Mouse (Mus musculus) adrenal gland, adult (tissue): ENCODE measurements at regions not wholly inside any gene's neighbourhood (a gene's known extent, or its start where the extent isn't known, plus 50 kb on each side); places are given as distances from the start of the nearest gene placed in this dataset.

Experiments used
- DNase-seq, 2 experiments: peaks; one replicate each; pipeline ENCODE4 v3.0.0; 2022 to 2023; ENCODE audit warnings: low spot score in 1 of 2; ENCODE audit not compliant: inconsistent age in 2 of 2

- DNase-seq: no peak
These were observed 230.0 kb upstream of the Satb1 start for GRCm38 (mm10) chr17:52063121-52063520.

GRCm38 (mm10) chr17:52062096-52062665, 229.1 kb upstream of the Satb1 start:
- no peak for DNase-seq

GRCm38 (mm10) chr17:52036479-52036878, 203.4 kb upstream of the Satb1 start:
- DNase-seq: no peak

- no peak for DNase-seq
These were observed 198.0 kb upstream of the Satb1 start for GRCm38 (mm10) chr17:52031079-52031478.

- DNase-seq: no peak
These were observed 153.8 kb upstream of the Satb1 start for GRCm38 (mm10) chr17:51986920-51987319.

- DNase-seq: no peak
These were observed 153.1 kb upstream of the Satb1 start for GRCm38 (mm10) chr17:51986212-51986611.

GRCm38 (mm10) chr17:51979126-51979525, 146.0 kb upstream of the Satb1 start:
- no peak for DNase-seq

GRCm38 (mm10) chr17:51971444-51971843, 138.4 kb upstream of the Satb1 start:
- DNase-seq: peak in 1 of 2 experiments; percentile 30

GRCm38 (mm10) chr17:51966573-51967284, 133.6 kb upstream of the Satb1 start:
- no peak for DNase-seq

GRCm38 (mm10) chr17:51962529-51963110, 129.5 kb upstream of the Satb1 start:
- DNase-seq: peak; percentile 66 to 79

GRCm38 (mm10) chr17:51961337-51961736, 128.2 kb upstream of the Satb1 start:
- DNase-seq: no peak

GRCm38 (mm10) chr17:51956275-51956674, 123.2 kb upstream of the Satb1 start:
- DNase-seq: no peak

- no peak for DNase-seq
These were observed 104.6 kb upstream of the Satb1 start for GRCm38 (mm10) chr17:51937707-51938106.

- no peak for DNase-seq
These were observed 103.0 kb upstream of the Satb1 start for GRCm38 (mm10) chr17:51936071-51936470.

- DNase-seq: no peak
These were observed 93.3 kb upstream of the Satb1 start for GRCm38 (mm10) chr17:51926392-51926791.

GRCm38 (mm10) chr17:51907031-51907430, 73.9 kb upstream of the Satb1 start:
- DNase-seq: no peak

GRCm38 (mm10) chr17:51906418-51906817, 73.3 kb upstream of the Satb1 start:
- no peak for DNase-seq

- DNase-seq: no peak
These were observed 70.8 kb upstream of the Satb1 start for GRCm38 (mm10) chr17:51903885-51904284.

GRCm38 (mm10) chr17:51899376-51899775, 66.3 kb upstream of the Satb1 start:
- no peak for DNase-seq

GRCm38 (mm10) chr17:51896160-51896559, 63.1 kb upstream of the Satb1 start:
- DNase-seq: no peak

- DNase-seq: no peak
These were observed 61.2 kb upstream of the Satb1 start for GRCm38 (mm10) chr17:51894278-51894677.

- no peak for DNase-seq
These were observed 59.8 kb upstream of the Satb1 start for GRCm38 (mm10) chr17:51892856-51893255.
